Mouse (Mus musculus) megakaryocyte, embryonic 14.5 days (primary cell): ENCODE data around the gene Ank3.

Experiments used
- FLI1 ChIP-seq: IDR thresholded peaks from 2 replicates; pipeline ENCODE4 v1.6.1; 2012; ENCODE audit warnings: low read length, inconsistent platforms, mixed read lengths
- GATA1 ChIP-seq: IDR thresholded peaks from 3 replicates; pipeline ENCODE4 v1.6.1; 2012; ENCODE audit warnings: mixed read lengths, low read length, inconsistent platforms, borderline replicate concordance

DNA sequence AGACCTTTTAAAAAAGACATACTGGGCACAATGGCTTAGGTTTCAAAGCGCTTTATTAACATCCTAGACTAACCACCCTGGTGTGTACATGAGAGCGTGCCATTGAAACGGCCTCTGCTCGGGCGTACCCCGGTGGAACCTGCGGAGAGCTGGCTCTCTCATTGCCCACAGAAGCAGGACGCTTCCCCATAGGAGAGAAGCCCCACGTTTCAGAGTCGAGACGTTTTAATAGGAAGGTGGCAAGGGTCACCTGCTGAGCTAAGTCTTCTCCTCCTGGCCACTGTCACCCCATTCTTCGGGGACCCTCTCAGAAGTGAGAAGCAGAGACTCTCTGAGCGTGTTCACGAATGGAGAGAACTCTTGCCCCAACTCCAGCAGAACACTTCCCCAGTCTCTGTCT is 526.3 kb downstream of the Ank3 start:
- no peak for TF ChIP-seq GATA1
- no peak for TF ChIP-seq FLI1
